Mouse (Mus musculus) heart, postnatal 10 days (tissue): ENCODE results near the gene Hist1h2ak. TPM values are rescaled to one million over a fixed set of nuclear protein-coding genes. Genes with fewer than 3 reads are reported as not detected.
A peak's percentile ranks its signal among the peaks of the same experiment; 100 is the strongest.
"Not testable (repeated sequence)": the region's sequence is repeated elsewhere in the genome, so short reads cannot be mapped to it uniquely, and the experiment has no call there.

Experiments used
- DNase-seq, 2 experiments: peaks; one replicate each; pipeline ENCODE4 v3.0.0; 2021
- intact Hi-C: fragments of 180-260 bp; cut with DNase I; formaldehyde crosslinking; loops from one replicate; pipeline ENCODE4 v1.15.1; 2025
- total RNA-seq, 2 experiments: library from RNA; stranded (reverse); gene quantifications; 2 replicates each; pipeline ENCODE4 v1.2.3; 2021

Gene Hist1h2ak
- total RNA-seq = 10 to 100 TPM; 79.2 to 89.4 TPM

DNA sequence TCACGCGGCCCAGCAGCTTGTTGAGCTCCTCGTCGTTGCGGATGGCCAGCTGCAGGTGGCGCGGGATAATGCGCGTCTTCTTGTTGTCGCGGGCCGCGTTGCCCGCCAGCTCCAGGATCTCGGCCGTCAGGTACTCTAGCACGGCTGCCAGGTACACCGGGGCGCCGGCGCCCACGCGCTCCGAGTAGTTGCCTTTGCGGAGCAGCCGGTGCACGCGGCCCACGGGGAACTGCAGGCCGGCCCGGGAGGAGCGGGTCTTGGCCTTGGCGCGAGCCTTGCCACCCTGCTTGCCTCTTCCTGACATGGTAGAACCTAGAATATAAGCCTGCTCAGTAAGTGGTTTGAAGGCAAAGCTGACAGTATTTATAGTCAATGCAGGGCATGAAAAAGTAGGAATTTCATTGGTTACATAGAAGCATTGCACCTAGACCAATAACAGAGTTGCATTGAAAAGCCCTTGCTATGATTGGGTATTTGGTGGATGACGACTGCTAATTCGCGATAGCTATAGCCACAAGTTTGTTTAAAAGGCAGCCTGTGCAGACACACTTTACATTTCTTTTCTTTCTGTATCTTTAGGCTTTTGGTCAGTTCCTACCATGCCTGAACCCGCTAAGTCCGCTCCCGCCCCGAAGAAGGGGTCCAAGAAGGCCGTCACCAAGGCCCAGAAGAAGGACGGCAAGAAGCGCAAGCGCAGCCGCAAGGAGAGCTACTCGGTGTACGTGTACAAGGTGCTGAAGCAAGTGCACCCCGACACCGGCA is at the start of gene Hist1h2ak, which contains the start of gene Hist1h2bn:
Hist1h2ak (minus strand) TSS at position 304 of the 762 bp plus-strand sequence.
Hist1h2bn (plus strand) TSS at position 600 of the 762 bp plus-strand sequence.
- peak; percentile 80 to 82 for DNase-seq
- intact Hi-C loops = loop anchor here (2.0 to 10.0 kb wide), 2 partner anchors 27 to 2001 kb away; partner anchors contain the start of genes Hist1h1b, Hist1h2ab, Hist1h3b and Hist1h4b

DNA sequence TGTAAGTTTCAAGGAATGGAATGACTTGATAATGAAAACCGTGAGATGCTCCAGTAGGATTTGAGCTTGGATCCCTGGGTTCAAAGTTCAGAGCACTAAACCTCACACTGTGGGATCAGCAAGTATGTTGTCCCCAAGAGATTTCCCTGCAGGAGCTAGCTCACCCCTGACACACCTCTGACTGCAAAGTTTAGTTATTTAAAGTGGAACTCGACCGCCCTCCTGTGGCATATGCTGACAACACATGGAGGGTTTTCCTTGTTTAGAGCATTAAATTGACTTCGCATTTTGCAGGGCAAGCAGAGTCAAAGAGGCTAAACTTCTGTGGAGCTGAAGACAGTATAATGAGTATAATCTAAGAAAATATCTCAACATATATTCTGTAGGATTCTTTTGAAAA is 49.4 kb upstream of the Hist1h2ak start:
- intact Hi-C loops, DNase-seq: not testable (repeated sequence)

DNA sequence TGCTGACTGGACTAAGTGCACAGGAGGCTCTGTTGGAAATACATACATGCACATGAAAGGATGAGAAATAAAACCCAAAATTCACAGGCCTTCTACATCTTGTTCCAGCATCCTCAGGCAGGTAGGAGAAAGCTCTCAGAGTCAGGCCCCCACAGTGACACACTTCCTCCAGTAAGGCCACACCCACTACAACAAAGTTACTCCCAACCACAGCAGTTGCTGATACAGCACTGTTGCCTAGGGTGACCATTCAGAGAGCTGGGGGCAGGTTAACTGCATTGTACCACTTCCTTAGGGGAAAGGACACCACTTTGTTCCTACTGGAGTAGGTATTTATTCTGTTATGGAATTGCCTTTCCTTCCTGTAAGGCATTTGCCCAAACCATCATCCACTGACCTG is 43.5 kb upstream of the Hist1h2ak start:
- DNase-seq, intact Hi-C loops: not testable (repeated sequence)

DNA sequence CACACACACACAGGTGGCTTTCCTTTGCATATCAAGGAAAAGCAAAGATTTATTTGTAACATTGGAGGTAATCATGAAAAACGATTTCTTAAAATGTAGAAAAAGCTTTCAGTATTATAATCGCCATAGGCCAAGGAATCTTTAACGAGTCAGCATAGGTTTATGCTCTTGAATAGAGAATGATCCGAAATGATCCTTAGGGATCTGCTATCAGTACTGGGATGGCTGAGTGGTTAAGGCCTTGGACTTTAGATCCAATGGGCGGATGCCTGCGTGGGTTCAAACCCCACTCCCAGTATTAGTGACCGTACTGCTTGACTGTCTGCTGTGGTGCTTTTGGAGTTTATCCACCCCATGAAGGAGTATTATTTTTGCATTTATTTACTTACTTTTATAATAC is 42.0 kb upstream of the Hist1h2ak start:
- DNase-seq = no peak
- intact Hi-C loops = no loop called here

DNA sequence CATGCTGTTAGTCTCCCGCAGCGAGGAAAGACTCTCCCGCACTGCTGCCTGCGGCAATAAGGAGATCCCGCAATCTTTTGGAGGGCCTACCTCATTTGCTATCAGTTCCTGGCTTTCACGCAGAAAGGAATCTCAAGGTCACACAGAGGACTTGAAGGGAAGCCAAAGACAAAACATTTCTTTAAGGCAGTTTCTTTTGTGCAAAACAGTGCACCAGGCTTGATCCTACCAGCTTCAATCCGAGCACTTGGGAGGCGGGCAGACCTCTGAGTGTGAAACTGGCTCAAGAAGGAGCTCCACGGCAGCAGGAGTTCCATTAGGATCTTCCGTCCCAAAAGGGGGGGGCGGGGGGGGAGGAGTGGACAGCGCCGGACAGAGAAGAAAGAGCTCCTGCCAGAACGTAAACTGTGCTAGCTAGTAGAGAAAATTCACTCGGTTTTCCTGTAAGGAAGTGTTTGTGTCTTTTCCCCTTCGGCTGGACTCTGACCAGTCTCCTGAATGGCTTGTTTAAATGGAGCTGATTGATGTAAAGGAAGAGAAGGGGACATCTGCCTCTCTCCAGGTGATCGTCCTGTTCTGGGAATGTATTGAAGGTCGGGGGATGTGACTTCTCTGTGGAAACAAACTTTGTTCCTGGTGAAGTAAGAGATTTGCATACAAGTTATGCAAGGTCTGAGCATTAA is 37.1 kb upstream of the Hist1h2ak start:
- intact Hi-C loops = no loop called here
- DNase-seq = no peak

DNA sequence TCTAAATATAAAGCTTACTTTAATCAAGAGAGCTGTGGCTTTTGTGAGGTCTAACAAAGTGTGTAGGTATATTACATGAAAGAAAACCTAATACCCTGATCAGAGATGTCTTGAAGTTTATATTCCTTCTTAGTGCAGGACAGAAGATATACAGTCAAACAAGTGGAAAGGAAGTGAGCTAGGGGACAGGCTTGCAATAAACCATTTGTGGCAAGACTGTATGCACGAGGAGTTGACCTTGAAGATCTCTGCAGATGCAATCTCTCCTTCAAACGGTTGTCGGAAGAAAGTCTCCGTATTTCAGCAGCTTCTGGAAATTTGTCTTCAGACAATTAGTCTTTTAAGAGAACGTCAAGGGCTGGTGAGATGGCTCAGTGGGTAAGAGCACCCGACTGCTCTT is 36.3 kb upstream of the Hist1h2ak start:
- intact Hi-C loops = no loop called here
- DNase-seq = no peak

DNA sequence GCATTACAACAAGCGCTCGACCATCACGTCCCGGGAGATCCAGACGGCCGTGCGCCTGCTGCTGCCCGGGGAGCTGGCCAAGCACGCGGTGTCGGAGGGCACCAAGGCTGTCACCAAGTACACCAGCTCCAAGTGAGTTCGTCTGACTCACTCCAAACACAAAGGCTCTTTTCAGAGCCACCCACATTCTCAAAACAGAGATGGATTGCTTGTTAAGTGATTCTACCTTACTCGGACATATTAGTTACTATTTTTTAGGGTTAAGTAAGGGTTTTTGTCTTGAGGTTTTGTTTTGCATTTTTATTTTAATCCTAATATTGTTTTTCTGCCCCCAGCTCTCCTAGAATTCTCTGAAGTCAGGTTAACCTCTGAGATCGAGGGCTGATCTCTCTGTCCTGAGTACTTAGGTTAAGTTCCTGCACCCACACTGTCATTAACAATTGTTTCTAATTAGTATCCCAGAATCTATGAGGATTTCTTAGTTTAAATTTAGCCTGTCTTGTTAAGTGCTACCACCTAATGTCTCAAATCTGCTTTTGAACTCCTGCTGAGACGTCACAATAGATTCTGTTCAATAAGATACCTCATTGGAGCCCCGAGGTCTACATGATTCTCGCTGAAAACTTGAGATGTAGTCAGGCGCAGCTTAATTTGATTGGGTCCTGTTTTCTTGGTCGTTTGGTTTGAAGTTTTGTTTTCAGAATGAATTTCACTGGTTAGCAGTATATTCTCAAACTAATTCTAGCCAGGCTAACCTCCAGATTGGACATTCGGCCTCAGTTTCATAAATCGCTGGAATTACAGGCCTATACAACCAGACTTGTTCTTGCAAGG is 34.4 kb upstream of the Hist1h2ak start:
- intact Hi-C loops = no loop called here
- DNase-seq = peak in 1 of 2 experiments; percentile 12

DNA sequence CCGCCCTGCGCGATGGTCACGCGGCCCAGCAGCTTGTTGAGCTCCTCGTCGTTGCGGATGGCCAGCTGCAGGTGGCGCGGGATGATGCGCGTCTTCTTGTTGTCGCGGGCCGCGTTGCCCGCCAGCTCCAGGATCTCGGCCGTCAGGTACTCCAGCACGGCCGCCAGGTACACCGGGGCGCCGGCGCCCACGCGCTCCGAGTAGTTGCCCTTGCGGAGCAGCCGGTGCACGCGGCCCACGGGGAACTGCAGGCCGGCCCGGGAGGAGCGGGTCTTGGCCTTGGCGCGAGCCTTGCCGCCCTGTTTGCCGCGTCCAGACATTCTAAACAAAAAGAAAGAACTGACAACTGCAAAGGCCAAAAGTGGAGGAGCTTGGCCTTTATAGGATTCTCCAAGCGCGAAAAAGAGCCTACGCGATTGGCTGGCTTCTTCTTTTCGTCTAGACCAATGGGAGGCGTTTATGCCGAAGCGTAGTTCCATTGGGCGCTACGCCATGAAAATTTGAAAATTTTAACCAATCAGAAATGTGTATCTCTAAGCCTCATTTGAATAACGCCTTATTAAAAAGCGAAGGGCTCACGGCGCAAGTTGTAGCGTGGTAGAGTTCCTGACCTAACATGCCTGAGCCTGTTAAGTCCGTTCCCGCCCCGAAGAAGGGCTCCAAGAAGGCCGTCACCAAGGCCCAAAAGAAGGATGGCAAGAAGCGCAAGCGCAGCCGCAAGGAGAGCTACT is 33.4 kb upstream of the Hist1h2ak start, which contains the start of the genes Hist1h2an and Hist1h2bp:
Hist1h2an (minus strand) TSS at position 320 of the 731 bp plus-strand sequence.
Hist1h2bp (plus strand) TSS at position 563 of the 731 bp plus-strand sequence.
- DNase-seq = peak; percentile 96
- intact Hi-C loops = not testable (repeated sequence)

DNA sequence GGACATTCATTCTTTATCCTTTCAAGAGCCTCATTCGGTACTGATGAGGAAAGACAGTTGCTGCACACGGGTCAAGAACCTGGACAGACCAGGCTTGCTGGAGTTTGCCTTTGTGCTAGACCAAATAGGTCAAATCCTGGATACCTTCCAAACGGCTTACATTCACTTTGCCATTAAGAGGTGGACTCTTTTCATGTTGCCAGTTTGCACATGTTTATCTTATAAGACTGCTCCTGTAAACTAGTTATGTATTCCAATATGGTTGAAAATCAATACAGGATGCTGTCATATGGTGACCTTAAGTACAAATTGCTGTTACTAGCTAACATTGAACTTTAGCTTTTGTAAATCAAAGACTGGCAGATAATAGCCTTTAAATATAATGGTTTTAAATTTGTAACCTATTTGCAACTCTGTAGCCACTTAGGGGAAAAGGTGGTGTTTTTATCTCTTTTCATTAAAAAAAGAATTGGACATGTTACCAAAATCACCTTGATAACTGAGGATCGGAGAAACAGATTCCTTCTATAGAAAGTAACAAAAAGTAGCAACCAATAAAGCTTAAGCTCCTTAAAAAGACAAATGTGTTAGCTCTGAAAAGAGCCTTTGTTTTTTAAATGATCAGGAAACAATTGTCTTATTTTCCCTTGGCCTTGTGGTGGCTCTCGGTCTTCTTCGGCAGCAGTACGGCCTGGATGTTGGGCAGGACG is 32.7 kb upstream of the Hist1h2ak start:
- intact Hi-C loops = no loop called here
- no peak for DNase-seq

DNA sequence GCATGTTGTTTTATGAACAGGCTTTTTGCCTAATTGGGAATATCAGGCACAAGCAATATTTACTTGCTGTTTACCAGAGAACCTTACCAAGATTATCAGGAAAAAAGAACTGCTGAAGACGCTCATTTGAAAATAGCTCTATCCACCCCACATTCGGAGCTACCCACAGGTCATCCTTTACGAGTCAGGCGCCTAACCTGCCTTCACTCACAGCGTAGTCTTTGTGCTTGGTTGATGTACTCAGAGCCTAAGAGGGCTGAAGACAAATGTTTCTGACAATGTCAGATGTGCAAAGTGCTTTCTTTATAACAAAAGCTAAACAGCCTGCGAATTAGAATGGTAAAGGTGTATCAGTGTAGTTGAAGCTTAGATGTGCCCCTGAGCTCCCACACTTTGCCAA is 30.7 kb upstream of the Hist1h2ak start:
- intact Hi-C loops = loop anchor here (2.0 kb wide), 1 partner anchor 74 kb away; no protein-coding TSS in a partner anchor
- no peak for DNase-seq

DNA sequence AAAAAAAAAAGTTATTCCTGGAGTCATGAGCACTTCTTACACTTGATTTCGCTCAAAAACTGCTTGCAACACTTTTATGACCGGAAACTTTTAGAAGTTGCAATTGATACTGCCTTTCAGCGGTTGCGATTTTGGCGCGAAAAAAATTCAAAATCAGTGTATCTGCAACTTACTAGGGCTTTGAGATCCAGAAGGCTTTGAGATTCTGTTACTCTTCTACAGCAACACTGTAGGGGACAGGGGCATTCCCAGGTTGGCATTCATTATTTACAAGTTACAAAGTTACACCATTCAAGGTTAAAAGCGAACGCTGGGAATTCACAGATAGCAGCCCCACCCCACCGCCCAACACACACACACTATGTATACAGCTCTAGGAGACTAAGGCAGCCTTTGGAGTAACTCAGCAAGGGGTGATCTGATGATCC is 30.1 kb upstream of the Hist1h2ak start:
- peak; percentile 35 to 63 for DNase-seq
- intact Hi-C loops = loop anchor here (2.0 kb wide), 1 partner anchor 73 kb away; no protein-coding TSS in a partner anchor

DNA sequence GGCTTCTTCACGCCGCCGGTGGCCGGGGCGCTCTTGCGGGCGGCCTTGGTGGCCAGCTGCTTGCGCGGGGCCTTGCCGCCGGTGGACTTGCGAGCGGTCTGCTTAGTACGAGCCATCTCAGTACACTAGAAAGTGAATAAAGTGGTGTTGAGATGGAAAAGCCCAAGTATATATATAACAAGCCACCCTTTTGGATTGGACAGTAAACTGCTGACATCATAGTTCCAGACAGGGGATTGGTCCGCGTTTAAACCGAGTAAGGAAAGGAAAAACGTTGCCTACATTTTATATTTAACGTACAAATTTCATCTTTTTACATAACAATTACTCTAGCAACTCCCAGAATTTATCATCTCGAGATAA is 29.6 kb upstream of the Hist1h2ak start, which contains the start of gene Hist1h3i:
Hist1h3i (minus strand) TSS at position 116 of the 363 bp plus-strand sequence.
- intact Hi-C loops = no loop called here
- peak; percentile 80 to 81 for DNase-seq

DNA sequence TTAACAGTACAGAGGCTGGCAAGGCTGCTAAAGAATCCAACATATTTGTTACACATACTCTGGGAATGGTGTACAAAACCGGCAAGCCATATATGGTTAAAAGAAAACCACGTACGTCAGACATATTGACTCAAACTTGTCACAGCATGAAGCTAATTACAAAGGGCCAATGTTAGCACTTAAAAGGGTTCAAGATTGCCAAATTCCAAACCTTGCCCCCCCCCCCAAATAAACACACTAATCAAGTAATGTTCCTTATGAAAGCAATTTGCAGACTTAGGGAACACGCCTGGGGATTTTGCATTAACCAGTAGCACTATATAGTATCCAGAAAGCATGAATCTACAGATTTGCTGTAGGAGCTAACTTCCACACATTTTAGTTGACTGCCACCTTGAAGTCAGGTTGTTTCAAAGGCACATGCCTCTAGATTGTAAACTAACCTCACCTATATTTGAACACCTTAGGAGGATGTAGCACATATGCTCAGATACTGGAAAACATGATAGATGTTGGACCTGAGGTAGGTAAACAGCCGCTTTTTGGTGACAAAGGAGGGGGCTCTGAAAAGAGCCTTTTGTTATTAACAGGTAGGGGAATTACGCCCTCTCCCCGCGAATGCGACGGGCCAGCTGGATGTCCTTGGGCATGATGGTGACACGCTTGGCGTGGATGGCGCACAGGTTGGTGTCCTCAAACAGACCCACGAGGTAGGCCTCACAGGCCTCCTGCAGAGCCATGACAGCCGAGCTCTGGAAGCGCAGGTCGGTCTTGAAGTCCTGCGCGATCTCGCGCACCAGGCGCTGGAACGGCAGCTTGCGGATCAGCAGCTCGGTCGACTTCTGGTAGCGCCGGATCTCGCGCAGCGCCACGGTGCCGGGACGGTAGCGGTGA is 29.0 kb upstream of the Hist1h2ak start:
- intact Hi-C loops = not testable (repeated sequence)

DNA sequence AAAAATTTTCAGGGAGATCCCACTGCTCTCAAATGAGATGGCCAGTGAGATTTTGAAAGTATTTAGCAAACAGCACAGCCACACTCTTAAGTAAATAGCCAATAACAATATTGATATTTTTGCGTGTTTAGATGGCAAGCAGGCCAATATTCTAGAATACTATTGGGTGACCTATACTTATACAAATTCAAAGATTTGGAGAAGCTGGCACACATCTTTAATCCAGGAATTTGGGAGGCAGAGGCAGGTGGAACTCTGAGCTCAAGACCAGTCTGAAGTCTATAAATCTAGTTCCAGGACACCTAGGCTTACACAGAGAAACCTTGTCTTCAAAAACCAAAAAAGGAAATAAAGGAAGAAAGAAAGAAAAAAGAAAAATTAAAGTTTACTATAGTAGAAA is 28.0 kb upstream of the Hist1h2ak start:
- intact Hi-C loops = loop anchor here (2.0 kb wide), 1 partner anchor 29 kb away; the partner anchor contains the start of gene Hist1h2ak
- DNase-seq = no peak

More for the DNA sequence above, 29.0 kb upstream of the Hist1h2ak start:
- DNase-seq = peak in 1 of 2 experiments; percentile 38

DNA sequence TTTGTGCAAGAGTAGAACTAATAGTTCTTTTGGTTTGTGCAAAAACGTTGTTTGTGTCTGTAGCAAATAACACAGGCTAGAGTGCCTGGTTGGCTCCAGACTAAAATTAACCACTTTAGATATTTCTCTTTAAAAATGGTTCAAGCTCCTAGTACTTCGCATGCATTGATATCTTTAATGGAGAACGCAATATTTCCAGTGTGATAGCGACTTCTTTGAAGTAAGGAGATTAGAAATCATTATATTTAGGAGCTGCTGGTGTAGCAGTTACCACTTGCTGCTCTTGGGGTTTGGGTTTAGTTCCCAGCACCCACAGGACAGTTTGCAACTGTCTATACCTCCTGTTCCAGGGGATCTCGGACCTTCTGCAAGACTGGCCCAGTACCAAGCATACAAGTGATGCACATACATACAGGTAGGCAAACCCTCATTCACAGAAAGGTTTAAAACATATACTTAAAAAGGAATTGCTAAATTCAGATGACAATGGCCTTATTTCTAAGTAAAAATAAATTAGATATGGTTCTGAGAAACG is 27.5 kb upstream of the Hist1h2ak start:
- DNase-seq = no peak
- intact Hi-C loops = loop anchor here (2.0 kb wide), 1 partner anchor 28 kb away; the partner anchor contains the start of gene Hist1h2ak

DNA sequence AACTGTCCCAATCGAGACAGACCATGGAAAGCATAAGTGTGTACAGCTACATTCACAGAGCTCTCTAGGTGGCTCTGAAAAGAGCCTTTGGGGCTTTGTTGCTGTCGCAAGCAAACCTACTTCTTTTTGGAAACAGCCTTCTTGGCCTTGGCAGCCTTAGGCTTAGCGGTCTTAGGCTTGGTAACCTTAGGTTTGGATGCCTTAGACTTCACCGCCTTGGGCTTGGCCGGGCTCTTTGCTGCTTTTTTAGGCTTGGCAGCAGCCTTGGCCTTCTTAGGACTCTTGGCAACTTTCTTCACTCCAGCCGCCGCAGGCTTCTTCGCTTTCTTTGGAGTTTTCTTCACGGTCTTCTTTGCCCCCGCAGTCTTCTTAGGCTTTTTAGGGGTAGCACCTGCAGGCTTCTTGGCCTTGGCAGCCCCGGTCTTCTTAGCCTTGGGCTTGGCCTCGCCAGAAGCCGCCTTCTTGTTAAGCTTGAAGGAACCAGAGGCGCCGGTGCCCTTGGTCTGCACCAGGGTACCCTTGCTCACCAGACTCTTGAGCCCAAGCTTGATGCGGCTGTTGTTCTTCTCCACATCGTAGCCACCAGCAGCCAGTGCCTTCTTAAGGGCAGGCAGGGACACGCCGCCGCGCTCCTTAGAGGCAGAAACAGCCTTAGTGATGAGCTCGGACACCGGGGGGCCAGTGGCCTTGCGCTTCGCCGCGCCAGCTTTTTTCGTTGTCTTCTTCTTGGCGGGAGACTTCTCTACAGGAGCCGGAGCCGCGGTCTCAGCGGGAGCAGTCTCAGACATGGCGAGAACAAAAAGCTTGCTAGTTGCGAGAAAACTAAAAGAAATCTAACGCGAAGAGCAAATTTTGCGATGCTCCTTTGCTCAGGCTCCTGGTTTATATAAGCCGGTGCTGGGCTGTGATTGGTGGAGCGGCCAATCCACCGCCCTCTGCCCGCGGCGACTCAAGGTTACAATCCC is 26.4 kb upstream of the Hist1h2ak start, which contains the start of gene Hist1h1b:
Hist1h1b (minus strand) TSS at position 859 of the 965 bp plus-strand sequence.
- intact Hi-C loops = loop anchor here (2.0 to 5.0 kb wide), 2 partner anchors 27 to 58 kb away; partner anchors contain the start of genes Hist1h2ak and Hist1h2bm
- peak; percentile 75 to 76 for DNase-seq
